Mouse (Mus musculus): ENCODE measurements around the gene Rtn4rl2. TPM values are rescaled to one million over a fixed set of nuclear protein-coding genes. Genes with fewer than 3 reads are reported as not detected.
"Not testable (repeated sequence)": the region's sequence is repeated elsewhere in the genome, so short reads cannot be mapped to it uniquely, and the experiment has no call there.

Gene Rtn4rl2
- 3.6 and 3.9 TPM in 2 replicates for polyA plus RNA-seq (2015; fragmentation: Nextera tagmentation; extraction: Ambion mirVana)

DNA sequence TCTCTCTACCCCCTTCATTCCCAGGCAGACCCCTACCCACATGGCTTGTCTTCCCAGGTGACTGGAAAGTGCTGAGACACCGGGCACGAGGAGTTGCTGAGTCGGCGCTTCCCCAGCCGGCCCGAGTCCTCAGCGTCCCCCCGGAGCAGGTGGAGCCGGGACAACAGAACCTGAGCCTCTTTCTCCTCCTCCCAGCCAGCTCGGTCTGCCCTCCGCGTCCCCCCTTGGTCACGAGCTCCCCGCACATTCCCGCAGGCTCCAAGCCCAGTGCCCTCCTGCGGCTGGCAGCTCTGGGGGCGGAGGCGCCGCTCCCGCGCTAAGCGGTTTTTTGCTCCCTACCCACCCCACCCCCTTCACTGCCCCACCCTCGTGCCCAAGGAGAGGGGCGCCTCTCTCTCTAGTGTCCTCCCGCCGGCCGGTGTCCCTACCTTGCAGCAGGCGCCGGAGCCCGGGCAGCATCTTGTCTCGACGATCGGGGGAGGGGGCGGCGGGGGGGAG is at the start of gene Rtn4rl2:
TSS of gene Rtn4rl2 (minus strand) at position 477 of the 498 bp plus-strand sequence.
- Histone ChIP-seq H3K9me3 (replicated peaks) (no peaks in the 10 kb centered on the region), H3K9ac (replicated peaks) (peak within 1 kb of the TSS; percentile 50), H3K27me3 (replicated peaks) (peaks cover 83% of the 10 kb centered on the region), H3K36me3 (no peaks in the 10 kb centered on the region), H3K4me3 (replicated peaks) (peak within 1 kb of the TSS; percentile 67), H3K4me2 (peak within 1 kb of the TSS; percentile 81), H3K4me1 (peaks cover 53% of the 10 kb centered on the region), H3K27ac (replicated peaks) (no peak within 1 kb of the TSS)
- peak; percentile 37 for ATAC-seq (ENCODE audit: low FRiP score)
- under 1% methylated on average over 30 of the region's 35 CpGs for WGBS

DNA sequence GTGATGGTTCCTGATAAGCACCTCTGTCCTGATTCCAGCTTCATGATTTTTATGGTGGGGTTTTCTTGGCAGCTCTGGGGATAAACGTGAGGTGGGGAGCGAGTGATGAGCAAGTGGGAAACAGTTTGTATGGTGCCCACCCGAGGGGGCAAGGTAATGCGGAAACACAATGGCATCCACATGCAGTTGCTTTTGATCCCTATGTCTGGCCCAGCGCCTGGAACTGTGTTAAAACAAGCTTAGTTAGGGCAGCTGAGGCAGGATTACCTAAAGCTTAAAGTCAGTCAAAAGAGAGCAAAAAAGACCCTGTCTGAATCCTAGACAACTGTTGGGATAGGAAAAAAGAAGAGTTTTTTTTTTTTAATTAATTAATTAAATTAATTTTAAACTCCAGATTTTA is 48.6 kb upstream of the Rtn4rl2 start:
- no peak overlapping the region for H3K4me3 ChIP-seq (replicated peaks)
- no peak overlapping the region for H3K27ac ChIP-seq (replicated peaks)
- 70% methylated on average over 5 of the region's 5 CpGs for WGBS
- no peaks in the 10 kb centered on the region for H3K27me3 ChIP-seq (replicated peaks)
- no peaks in the 10 kb centered on the region for H3K9me3 ChIP-seq (replicated peaks)
- H3K36me3 ChIP-seq = no peaks in the 10 kb centered on the region
- no peak overlapping the region for H3K9ac ChIP-seq (replicated peaks)
- no peaks in the 10 kb centered on the region for H3K4me1 ChIP-seq
- no peak overlapping the region for H3K4me2 ChIP-seq
- ATAC-seq (ENCODE audit: low FRiP score) = no peak

DNA sequence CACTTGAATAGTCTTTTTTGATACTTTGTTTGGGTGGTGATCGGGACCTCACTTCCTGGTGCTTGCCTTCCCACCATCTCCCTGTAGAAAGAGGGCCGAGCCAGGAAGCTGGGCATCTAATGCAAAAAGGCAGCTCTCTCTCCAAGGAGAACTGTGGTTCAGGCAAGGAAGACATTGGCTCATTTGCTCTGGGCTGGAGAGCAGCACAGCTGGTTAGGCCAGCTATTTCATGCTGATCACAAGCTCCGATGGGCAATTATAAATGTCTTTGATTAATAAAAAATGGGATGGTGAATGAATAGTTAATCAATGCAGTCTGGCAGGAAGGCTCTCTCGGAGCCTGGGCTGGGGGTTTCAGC is 48.1 kb upstream of the Rtn4rl2 start:
- Histone ChIP-seq H3K9ac (replicated peaks) (no peak overlapping the region), H3K4me1 (no peaks in the 10 kb centered on the region), H3K36me3 (no peaks in the 10 kb centered on the region), H3K9me3 (replicated peaks) (no peaks in the 10 kb centered on the region), H3K27ac (replicated peaks) (no peak overlapping the region), H3K4me3 (replicated peaks) (no peak overlapping the region), H3K4me2 (no peak overlapping the region), H3K27me3 (replicated peaks) (no peaks in the 10 kb centered on the region)
- 51% methylated on average over 4 of the region's 4 CpGs for WGBS
- ATAC-seq (ENCODE audit: low FRiP score) = no peak

- H3K27ac ChIP-seq (replicated peaks) = no peak overlapping the region
- H3K4me2 ChIP-seq = no peak overlapping the region
- no peaks in the 10 kb centered on the region for H3K36me3 ChIP-seq
- 79% methylated on average over 8 of the region's 8 CpGs for WGBS
- no peaks in the 10 kb centered on the region for H3K27me3 ChIP-seq (replicated peaks)
- H3K4me1 ChIP-seq = no peaks in the 10 kb centered on the region
- no peak overlapping the region for H3K4me3 ChIP-seq (replicated peaks)
- no peak overlapping the region for H3K9ac ChIP-seq (replicated peaks)
- no peaks in the 10 kb centered on the region for H3K9me3 ChIP-seq (replicated peaks)
- ATAC-seq (ENCODE audit: low FRiP score) = no peak
Observed at GRCm38 (mm10) chr2:84933992-84934648, 47.6 kb upstream of the Rtn4rl2 start.

GRCm38 (mm10) chr2:84930186-84930585 is 43.7 kb upstream of the Rtn4rl2 start:
- no peaks in the 10 kb centered on the region for H3K9me3 ChIP-seq (replicated peaks)
- H3K27ac ChIP-seq (replicated peaks) = no peak overlapping the region
- H3K27me3 ChIP-seq (replicated peaks) = no peaks in the 10 kb centered on the region
- no peaks in the 10 kb centered on the region for H3K36me3 ChIP-seq
- H3K9ac ChIP-seq (replicated peaks) = no peak overlapping the region
- no peak overlapping the region for H3K4me2 ChIP-seq
- WGBS = 93% methylated on average over 7 of the region's 7 CpGs
- ATAC-seq (ENCODE audit: low FRiP score) = no peak
- H3K4me1 ChIP-seq = no peaks in the 10 kb centered on the region
- no peak overlapping the region for H3K4me3 ChIP-seq (replicated peaks)

DNA sequence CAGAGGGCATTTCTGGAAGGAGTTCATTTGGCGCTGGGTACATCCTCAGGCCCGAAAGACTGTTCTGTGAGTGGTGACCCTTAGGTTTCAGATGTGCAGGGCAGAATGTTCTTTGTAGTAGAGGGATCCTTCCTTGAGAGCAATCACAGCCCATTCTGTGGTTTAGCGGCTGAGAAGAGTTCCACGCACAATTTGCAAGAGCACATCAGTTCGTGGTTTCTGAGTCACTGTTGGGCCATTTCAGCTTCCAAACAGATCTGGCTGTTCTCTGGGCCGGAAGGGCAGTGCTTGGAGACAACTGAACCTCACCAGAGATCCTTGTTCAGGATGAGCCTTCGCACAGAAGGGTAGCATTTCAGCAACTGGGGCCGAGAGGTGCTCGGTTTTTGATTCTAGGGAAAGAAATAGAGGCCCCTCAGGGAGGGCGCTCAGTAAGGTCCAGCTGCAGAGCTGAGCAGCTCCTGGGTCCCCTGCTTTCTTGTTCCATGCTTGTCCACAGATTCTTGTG is 33.1 kb upstream of the Rtn4rl2 start:
- no peak overlapping the region for H3K4me2 ChIP-seq
- H3K27ac ChIP-seq (replicated peaks) = no peak overlapping the region
- no peaks in the 10 kb centered on the region for H3K9me3 ChIP-seq (replicated peaks)
- H3K4me3 ChIP-seq (replicated peaks) = no peak overlapping the region
- 90% methylated on average over 10 of the region's 10 CpGs for WGBS
- H3K4me1 ChIP-seq = no peaks in the 10 kb centered on the region
- H3K36me3 ChIP-seq = no peaks in the 10 kb centered on the region
- no peak overlapping the region for H3K9ac ChIP-seq (replicated peaks)
- H3K27me3 ChIP-seq (replicated peaks) = no peaks in the 10 kb centered on the region
- no peak for ATAC-seq (ENCODE audit: low FRiP score)

DNA sequence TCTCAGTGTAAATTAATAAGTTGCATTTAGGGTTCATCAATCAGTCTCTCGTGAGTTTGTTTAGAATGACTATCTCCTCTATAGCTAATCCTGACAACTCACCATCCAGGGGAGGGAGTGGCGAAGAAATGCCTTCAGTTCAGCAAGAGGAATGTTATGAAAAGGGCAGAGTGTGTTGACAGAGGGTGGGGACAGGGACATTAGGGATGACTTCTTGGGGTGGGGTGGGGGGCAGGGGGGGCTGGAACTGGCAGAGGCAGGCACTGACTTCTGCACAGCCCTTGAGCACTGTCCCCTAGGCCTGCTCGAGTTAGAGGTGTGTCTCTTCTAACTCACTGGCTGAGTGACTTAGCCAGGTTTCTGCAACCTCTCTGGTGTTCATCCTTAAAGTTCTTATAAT is 31.7 kb upstream of the Rtn4rl2 start:
- no peaks in the 10 kb centered on the region for H3K27me3 ChIP-seq (replicated peaks)
- H3K4me3 ChIP-seq (replicated peaks) = no peak overlapping the region
- no peak overlapping the region for H3K4me2 ChIP-seq
- no peaks in the 10 kb centered on the region for H3K36me3 ChIP-seq
- no peaks in the 10 kb centered on the region for H3K4me1 ChIP-seq
- no peak overlapping the region for H3K9ac ChIP-seq (replicated peaks)
- 75% methylated on average over 3 of the region's 3 CpGs for WGBS
- no peak overlapping the region for H3K27ac ChIP-seq (replicated peaks)
- no peak for ATAC-seq (ENCODE audit: low FRiP score)
- H3K9me3 ChIP-seq (replicated peaks) = no peaks in the 10 kb centered on the region

- WGBS = 90% methylated on average over 8 of the region's 8 CpGs
- Histone ChIP-seq H3K4me3 (replicated peaks) (no peak overlapping the region), H3K4me2 (no peak overlapping the region), H3K27me3 (replicated peaks) (no peaks in the 10 kb centered on the region), H3K9me3 (replicated peaks) (no peaks in the 10 kb centered on the region), H3K9ac (replicated peaks) (no peak overlapping the region), H3K27ac (replicated peaks) (no peak overlapping the region), H3K36me3 (no peaks in the 10 kb centered on the region), H3K4me1 (no peaks in the 10 kb centered on the region)
- ATAC-seq (ENCODE audit: low FRiP score) = no peak
Observed at GRCm38 (mm10) chr2:84916548-84917320, 30.2 kb upstream of the Rtn4rl2 start.

DNA sequence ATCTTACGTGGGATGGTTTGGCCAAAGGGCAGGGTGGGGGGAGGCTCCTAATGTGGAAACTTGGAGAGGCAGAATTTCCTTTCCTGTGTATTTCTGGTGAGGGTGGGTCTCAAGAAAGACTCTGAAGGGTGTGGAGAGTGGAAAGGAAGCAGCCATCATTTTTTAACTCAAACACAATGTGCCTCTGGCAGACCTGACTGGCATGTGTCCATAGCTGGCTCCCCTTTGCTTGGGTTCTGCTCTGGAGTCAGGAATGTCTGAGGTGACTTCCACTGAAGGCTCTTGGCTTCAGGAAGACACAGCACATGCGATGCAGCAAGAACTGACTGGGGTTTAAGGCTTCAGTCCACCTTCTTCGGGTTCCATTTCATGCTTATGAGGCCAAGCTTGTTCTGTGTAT is 28.8 kb upstream of the Rtn4rl2 start:
- Histone ChIP-seq H3K9me3 (replicated peaks) (no peaks in the 10 kb centered on the region), H3K4me1 (no peaks in the 10 kb centered on the region), H3K27me3 (replicated peaks) (no peaks in the 10 kb centered on the region), H3K4me3 (replicated peaks) (no peak overlapping the region), H3K36me3 (no peaks in the 10 kb centered on the region), H3K4me2 (no peak overlapping the region), H3K9ac (replicated peaks) (no peak overlapping the region), H3K27ac (replicated peaks) (no peak overlapping the region)
- 76% methylated on average over 3 of the region's 3 CpGs for whole genome bisulfite sequencing
- no peak for ATAC-seq (ENCODE audit: low FRiP score)

GRCm38 (mm10) chr2:84913881-84914280 is 27.4 kb upstream of the Rtn4rl2 start:
- H3K27ac ChIP-seq (replicated peaks) = no peak overlapping the region
- H3K27me3 ChIP-seq (replicated peaks) = no peaks in the 10 kb centered on the region
- no peak for ATAC-seq (ENCODE audit: low FRiP score)
- no peaks in the 10 kb centered on the region for H3K9me3 ChIP-seq (replicated peaks)
- 90% methylated on average over 5 of the region's 5 CpGs for WGBS
- no peak overlapping the region for H3K4me3 ChIP-seq (replicated peaks)
- no peak overlapping the region for H3K4me2 ChIP-seq
- no peak overlapping the region for H3K9ac ChIP-seq (replicated peaks)
- H3K4me1 ChIP-seq = no peaks in the 10 kb centered on the region
- no peaks in the 10 kb centered on the region for H3K36me3 ChIP-seq

DNA sequence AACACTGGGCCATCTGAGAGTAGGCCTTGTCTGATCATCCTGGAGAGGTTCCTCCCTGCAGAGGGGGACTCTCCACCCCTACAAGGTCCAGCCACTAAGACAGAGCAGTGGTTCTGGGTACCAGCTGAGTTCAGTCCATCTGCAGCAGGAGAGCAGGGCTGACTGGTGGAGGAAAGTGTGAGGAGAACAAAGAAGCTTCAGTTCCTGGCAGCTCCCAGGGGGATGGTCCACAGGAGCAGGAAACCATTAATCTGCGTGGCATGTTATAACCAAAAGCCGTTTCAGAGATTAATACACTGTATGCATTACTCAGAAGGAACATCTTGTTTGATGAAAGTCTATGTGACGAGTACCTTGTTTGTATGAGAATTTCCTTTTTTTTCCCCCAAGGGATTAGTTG is 26.2 kb upstream of the Rtn4rl2 start:
- H3K4me1 ChIP-seq = no peaks in the 10 kb centered on the region
- no peaks in the 10 kb centered on the region for H3K27me3 ChIP-seq (replicated peaks)
- no peaks in the 10 kb centered on the region for H3K36me3 ChIP-seq
- H3K4me3 ChIP-seq (replicated peaks) = no peak overlapping the region
- 62% methylated on average over 3 of the region's 3 CpGs for WGBS
- no peak overlapping the region for H3K4me2 ChIP-seq
- H3K9me3 ChIP-seq (replicated peaks) = no peaks in the 10 kb centered on the region
- H3K9ac ChIP-seq (replicated peaks) = no peak overlapping the region
- H3K27ac ChIP-seq (replicated peaks) = no peak overlapping the region
- ATAC-seq (ENCODE audit: low FRiP score) = no peak

DNA sequence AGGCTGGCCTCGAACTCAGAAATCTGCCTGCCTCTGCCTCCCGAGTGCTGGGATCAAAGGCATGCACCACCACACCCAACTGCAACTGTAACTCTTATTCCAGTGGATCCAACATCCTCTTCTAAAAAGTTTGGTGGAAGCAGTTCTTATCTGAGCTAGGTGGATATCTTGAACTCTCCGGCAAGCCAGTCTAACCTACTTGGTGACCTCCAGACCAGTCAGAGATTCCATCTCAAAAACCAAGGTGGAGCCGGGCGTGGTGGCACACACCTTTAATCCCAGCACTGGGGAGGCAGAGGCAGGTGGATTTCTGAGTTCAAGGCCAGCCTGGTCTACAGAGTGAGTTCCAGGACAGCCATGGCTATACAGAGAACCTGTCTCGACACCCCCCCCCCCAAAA is 10.2 kb upstream of the Rtn4rl2 start:
- H3K27ac ChIP-seq (replicated peaks); H3K27me3 ChIP-seq (replicated peaks); ATAC-seq (ENCODE audit: low FRiP score); H3K4me2 ChIP-seq; H3K4me1 ChIP-seq; H3K36me3 ChIP-seq; H3K9ac ChIP-seq (replicated peaks); H3K4me3 ChIP-seq (replicated peaks); H3K9me3 ChIP-seq (replicated peaks): not testable (repeated sequence)
- 97% methylated on average over 6 of the region's 6 CpGs for WGBS

All from neural tube, embryonic 15.5 days (tissue).